Mouse (Mus musculus): ENCODE results near the gene Lypla2. TPM values are rescaled to one million over a fixed set of nuclear protein-coding genes. Genes with fewer than 3 reads are reported as not detected.

Gene Lypla2
- polyA plus RNA-seq, 1 experiment: 167 TPM

DNA sequence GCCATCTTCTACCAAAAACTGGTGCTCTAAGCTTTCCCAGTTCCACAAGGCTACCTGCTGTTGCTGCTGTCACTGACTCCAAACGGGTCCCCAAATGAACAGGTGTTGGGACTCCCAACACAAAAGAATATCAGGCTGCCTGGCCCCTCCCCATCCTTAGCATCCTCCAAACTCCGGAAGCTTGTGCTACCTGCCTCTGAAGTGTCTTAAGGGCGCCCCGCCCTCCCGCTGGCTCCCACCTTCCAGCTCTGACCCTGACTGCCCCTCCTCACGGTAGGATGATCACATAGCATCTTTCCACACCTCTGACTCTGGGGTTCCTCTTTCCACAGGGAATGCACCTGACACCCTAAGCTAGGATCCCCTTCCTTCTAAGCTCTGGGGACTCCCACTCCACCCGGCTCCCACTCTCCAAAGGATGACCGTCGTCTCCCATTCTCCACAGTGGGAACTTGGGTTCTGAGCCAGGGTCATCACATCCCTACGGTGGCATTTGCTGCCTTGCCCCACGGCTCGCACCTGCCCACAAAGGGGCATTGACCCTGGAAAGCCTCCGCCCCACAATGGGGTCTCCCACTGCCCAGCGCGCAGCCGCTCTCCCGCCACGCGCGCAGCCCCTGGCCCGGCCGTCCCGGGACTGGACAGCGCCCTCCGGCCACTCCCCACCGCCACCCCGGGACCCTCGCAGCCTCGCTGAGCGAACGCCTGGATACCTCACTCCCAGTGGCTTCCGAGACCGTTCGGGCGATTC lies 446 bp downstream of the Lypla2 start:
- DNase-seq (ENCODE audit: low read depth): no peak
- no peak for TF ChIP-seq CTCF (IDR thresholded peaks at IDR 0.05; ENCODE audit: borderline replicate concordance, extremely low read depth, insufficient read depth, insufficient read length)
- TF ChIP-seq POLR2A (IDR thresholded peaks at IDR 0.05; ENCODE audit: borderline replicate concordance, extremely low read depth, insufficient read depth, insufficient read length, poor library complexity, severe bottlenecking): no peak

DNA sequence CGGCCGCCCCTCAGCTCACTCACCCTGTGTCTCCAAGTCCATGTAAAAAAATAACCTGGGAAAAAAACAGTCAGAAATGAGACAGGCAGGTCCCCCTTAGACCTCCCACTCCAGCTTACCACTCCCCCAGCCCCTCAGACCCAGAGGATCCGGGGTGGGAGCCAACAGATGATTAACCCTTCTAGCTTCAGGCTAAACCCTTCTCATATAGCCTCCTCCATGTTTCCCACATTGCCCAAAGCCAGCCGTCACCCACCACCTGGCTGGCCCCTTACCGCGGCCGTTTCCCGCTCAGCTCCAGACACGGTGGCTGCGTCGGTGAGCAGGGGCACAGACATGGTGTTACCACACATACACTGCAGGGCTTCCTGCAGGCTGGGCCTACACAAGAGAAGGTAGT lies 1.8 kb downstream of the Lypla2 start:
- TF ChIP-seq CTCF (IDR thresholded peaks at IDR 0.05; ENCODE audit: borderline replicate concordance, extremely low read depth, insufficient read depth, insufficient read length) (no peak), POLR2A (IDR thresholded peaks at IDR 0.05; ENCODE audit: borderline replicate concordance, extremely low read depth, insufficient read depth, insufficient read length, poor library complexity, severe bottlenecking) (no peak)
- DNase-seq (ENCODE audit: low read depth): no peak

DNA sequence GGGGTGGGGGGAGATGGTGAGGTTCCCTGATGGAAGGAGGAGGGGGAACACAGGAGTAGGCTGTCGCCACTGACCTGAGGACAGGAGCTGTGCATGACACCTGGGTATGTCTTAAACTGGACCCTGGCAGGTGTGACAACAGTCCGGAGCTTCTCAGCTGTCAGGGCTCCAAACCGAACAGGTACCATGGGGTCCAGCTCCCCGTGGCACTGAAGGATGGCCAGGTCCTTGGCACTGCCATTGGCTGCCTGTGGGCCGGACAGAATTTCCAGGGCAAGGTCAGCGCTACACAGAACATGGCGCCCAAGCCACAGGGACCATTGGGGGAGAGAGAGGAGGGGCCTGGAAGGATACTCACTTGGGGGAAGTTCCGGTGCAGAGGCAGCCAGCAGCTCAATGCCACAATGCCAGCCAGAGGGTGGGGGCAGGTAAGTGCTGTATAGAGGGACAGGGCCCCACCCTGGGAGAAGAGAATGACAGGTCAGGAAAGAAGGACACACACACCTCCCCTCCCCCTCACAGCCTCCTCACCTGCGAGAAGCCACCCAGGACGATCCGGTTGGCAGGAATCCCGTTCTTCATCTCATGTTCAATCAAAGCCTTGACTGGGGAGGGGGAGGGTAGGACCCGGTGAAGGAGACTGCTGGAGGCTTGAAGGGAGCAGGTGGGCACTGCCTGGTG lies 3.2 kb downstream of the Lypla2 start:
- no peak for DNase-seq (ENCODE audit: low read depth)
- TF ChIP-seq CTCF (IDR thresholded peaks at IDR 0.05; ENCODE audit: borderline replicate concordance, extremely low read depth, insufficient read depth, insufficient read length) (no peak), POLR2A (IDR thresholded peaks at IDR 0.05; ENCODE audit: borderline replicate concordance, extremely low read depth, insufficient read depth, insufficient read length, poor library complexity, severe bottlenecking) (no peak)

DNA sequence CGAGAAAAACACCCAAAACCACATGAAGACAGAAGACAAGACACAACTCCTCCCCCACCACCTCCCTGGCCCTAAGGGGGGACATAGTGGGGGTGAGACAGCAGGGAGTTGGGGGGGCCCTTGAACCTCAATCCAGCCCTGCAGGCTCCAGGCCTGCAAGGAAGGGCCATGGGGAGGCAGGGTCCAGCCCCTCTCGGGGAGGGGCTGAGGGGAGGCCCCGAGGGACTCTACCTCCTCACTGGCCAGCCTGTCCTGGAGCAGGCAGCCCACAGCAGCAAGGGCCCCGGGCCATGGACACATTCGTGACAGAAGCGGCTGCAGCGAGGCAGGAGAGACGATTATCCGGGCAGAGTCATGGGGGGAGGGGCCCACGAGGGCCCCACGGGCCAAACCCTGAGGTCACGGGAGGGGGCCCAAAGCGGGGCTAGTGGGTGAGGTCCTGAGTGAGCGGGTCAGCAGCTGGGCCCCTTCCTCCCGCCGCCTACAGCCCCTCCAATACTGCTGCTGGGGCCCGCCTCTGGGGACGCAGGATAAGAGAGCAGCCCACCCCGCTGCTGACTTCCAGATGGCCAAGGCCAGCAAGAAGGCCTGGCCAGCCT lies 4.1 kb downstream of the Lypla2 start:
- no peak for TF ChIP-seq POLR2A (IDR thresholded peaks at IDR 0.05; ENCODE audit: borderline replicate concordance, extremely low read depth, insufficient read depth, insufficient read length, poor library complexity, severe bottlenecking)
- TF ChIP-seq CTCF (IDR thresholded peaks at IDR 0.05; ENCODE audit: borderline replicate concordance, extremely low read depth, insufficient read depth, insufficient read length): no peak

DNA sequence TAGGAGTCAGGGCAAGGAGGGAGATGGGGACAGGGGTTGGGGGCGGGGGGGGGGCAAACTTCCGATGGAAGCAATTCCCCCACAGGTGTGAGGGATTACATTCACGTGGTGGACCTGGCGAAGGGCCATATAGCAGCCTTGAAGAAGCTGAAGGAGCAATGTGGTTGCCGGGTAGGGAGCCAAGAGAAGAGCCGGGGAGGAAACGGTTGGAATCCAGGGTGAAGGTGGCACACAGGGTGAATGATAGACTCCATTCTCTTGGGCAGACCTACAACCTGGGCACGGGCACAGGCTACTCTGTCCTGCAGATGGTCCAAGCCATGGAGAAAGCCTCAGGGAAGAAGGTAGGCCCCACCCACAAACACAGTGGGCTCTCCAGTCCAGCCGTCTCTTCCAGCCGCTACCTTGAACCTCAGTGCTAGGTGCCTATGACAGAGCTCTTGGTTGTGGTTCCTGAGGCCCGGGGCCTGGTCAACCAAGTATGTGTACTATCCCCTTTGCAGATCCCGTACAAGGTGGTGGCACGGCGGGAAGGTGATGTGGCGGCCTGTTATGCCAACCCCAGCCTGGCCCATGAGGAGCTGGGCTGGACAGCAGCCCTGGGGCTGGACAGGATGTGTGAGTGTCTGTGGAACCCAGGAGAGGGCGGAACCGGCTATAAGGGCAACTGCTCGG lies 5.2 kb downstream of the Lypla2 start:
- DNase-seq (ENCODE audit: low read depth): no peak
- no peak for TF ChIP-seq POLR2A (IDR thresholded peaks at IDR 0.05; ENCODE audit: borderline replicate concordance, extremely low read depth, insufficient read depth, insufficient read length, poor library complexity, severe bottlenecking)
- TF ChIP-seq CTCF (IDR thresholded peaks at IDR 0.05; ENCODE audit: borderline replicate concordance, extremely low read depth, insufficient read depth, insufficient read length): no peak

More for the DNA sequence above, 4.1 kb downstream of the Lypla2 start:
- no peak for DNase-seq (ENCODE audit: low read depth)

DNA sequence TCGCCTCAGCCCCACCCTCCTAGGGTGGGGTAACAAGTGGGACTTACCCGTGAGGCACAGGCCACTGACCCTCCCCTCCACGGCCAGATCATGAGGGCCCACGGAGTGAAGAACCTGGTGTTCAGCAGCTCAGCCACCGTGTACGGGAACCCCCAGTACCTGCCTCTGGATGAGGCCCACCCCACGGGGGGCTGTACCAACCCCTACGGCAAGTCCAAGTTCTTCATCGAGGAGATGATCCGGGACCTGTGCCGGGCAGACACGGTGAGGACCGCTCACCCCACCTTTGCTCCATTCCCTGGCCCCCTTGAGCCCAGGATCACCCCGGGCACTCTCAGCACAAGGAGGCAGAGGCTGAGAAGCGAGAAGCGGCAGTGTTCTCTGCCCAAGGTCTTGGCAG lies 6.1 kb downstream of the Lypla2 start:
- DNase-seq (ENCODE audit: low read depth): no peak
- TF ChIP-seq POLR2A (IDR thresholded peaks at IDR 0.05; ENCODE audit: borderline replicate concordance, extremely low read depth, insufficient read depth, insufficient read length, poor library complexity, severe bottlenecking) (no peak), CTCF (IDR thresholded peaks at IDR 0.05; ENCODE audit: borderline replicate concordance, extremely low read depth, insufficient read depth, insufficient read length) (no peak)

DNA sequence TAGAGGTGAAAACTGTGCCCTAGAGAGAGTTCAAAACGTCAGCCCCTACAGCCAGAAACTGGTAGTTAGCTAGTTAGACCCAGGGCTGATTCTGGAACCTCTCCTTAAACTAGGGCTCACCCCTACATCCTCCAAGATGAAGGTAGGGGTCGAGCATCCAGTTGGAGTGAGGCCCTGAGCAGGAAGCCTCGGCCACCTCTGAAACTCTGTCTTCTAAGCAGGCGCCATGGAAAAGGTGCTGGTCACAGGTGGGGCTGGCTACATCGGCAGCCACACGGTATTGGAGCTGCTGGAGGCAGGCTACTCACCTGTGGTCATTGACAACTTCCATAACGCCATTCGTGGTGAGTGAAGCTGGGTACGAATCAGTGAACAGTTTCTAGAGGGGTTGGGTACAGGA lies 7.3 kb downstream of the Lypla2 start:
- TF ChIP-seq CTCF (IDR thresholded peaks at IDR 0.05; ENCODE audit: borderline replicate concordance, extremely low read depth, insufficient read depth, insufficient read length) (no peak), POLR2A (IDR thresholded peaks at IDR 0.05; ENCODE audit: borderline replicate concordance, extremely low read depth, insufficient read depth, insufficient read length, poor library complexity, severe bottlenecking) (no peak)
- no peak for DNase-seq (ENCODE audit: low read depth)

DNA sequence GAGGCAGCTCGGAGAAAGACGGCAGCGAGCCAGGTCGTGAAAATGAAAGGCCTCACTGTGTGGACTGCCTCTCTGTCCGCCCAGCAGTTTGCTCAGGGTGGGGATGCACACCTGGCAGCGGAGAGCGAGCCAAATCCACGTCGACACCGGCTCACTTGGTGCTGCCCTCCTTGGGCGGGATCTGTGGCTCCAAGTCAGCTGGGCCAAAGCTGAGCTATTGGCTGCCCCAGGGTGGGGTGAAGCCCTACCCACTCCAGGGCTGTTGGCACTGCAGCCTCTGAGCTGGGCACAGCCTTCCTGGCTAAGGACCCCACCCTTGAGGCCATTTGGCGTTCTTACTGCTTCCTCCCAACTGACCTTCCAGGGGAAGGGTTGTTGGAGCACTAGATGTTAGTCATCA lies 8.0 kb downstream of the Lypla2 start:
- no peak for TF ChIP-seq POLR2A (IDR thresholded peaks at IDR 0.05; ENCODE audit: borderline replicate concordance, extremely low read depth, insufficient read depth, insufficient read length, poor library complexity, severe bottlenecking)
- no peak for TF ChIP-seq CTCF (IDR thresholded peaks at IDR 0.05; ENCODE audit: borderline replicate concordance, extremely low read depth, insufficient read depth, insufficient read length)
- DNase-seq (ENCODE audit: low read depth): no peak

DNA sequence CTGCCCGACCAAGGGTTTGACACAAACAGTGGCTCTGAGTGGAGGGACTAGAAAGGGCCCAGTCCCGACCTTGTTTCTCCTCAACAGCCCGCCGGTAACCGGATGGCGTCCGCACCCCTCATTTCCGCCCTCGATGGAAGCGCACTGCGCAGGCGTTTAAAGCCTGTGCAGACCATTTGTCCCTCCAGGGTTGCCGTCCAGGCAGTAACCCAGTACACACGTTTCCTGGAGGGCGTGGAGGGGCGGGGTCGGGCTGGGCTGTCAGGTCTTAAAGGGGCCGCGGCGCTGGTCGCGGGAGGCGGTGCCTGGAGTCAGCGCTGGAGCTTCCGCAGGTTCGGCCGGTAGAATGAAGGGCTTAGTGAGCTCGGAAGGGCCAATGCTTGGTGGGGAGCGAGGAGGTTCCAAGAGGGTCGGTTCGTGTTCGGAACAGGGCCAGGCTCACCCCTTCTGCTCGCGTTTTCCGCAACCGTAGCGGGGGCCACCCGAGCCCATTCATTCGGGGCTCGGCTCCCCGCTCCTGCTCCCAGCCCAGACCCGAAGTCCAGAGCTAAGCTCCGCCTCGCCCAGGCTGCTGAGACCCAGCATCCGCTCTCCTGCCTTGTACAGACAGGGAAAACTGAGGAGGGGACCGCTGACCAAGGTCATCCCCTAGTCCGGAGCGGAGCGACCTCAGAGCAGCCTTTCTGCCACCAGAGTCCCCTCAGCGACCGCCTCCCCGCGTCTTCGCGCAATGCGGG lies 8.8 kb downstream of the Lypla2 start, which contains the start of gene Gale:
TSS of gene Gale (plus strand) at position 271 of the 737 bp plus-strand sequence.
- DNase-seq (ENCODE audit: low read depth): peak; percentile 99
- TF ChIP-seq POLR2A (IDR thresholded peaks at IDR 0.05; ENCODE audit: borderline replicate concordance, extremely low read depth, insufficient read depth, insufficient read length, poor library complexity, severe bottlenecking) (peak; percentile 36; the same call in 1 of the 2 replicates), CTCF (IDR thresholded peaks at IDR 0.05; ENCODE audit: borderline replicate concordance, extremely low read depth, insufficient read depth, insufficient read length) (no peak)

DNA sequence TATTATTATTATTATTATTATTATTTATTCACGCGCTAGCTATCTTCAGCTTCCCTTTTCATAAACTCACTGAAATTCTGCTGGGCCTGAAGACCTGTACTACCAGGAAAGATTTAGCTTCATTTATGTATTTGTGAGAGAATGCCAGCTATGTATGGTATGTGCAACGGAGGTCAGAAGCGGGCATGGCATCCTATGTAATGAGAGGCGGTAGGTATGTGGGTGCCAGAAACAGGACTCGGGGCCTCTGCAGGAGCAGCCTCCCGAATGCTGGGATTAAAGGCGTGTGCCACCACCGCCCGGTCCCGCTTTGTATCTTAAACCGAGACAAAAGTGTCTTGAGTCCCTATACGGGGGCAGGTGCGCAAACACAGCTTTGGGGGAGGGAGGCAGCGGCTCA lies 9.5 kb downstream of the Lypla2 start:
- no peak for DNase-seq (ENCODE audit: low read depth)
- no peak for TF ChIP-seq POLR2A (IDR thresholded peaks at IDR 0.05; ENCODE audit: borderline replicate concordance, extremely low read depth, insufficient read depth, insufficient read length, poor library complexity, severe bottlenecking)
- TF ChIP-seq CTCF (IDR thresholded peaks at IDR 0.05; ENCODE audit: borderline replicate concordance, extremely low read depth, insufficient read depth, insufficient read length): no peak

Measured in brain, embryonic 14.5 days (tissue).